In the genomic region with DNA sequence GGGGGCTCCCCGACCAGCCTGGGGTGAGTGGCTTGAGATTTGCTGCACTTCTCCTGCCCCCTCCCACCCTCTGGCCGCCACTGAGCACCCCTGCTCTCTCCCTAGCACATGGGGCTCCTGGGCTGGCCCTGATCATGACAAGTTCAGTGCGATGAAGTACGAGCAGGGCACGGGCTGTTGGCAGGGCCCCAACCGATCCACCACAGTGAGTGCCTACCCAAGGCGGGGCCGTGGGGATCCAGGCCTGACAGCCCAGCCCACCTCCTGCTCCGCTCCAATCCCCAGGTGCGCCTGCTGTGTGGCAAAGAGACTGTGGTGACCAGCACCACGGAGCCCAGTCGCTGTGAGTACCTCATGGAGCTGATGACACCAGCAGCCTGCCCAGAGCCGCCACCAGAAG, we compare ENCODE assay signal across 20 mouse cellular contexts. TPM values are rescaled to one million over a fixed set of nuclear protein-coding genes. Genes with fewer than 3 reads are reported as not detected.
DNase-seq lines count a peak whose midpoint lies in the region; ATAC-seq and TF ChIP-seq lines count a peak whose summit lies in the region.
"Had no signal": no experiment of that assay in that cellular context is flagged by ENCODE, and none has a peak within 500 bp of the region (broad histone marks: within the 10 kb centered on the region; RNA-seq: fewer than 3 reads in every experiment).

No protein-coding gene starts in this region.

- TF ChIP-seq CTCF in forebrain, postnatal 0 days (IDR thresholded peaks at IDR 0.05; ENCODE audit: low read depth) = no peak
- TF ChIP-seq CTCF in intestine, postnatal 0 days (IDR thresholded peaks at IDR 0.05; ENCODE audit: low read depth) = no peak

- H3K36me3 ChIP-seq in forebrain, postnatal 0 days (ENCODE audit: insufficient read depth) = peaks cover 80% of the 10 kb centered on the region
- peaks cover 38% of the 10 kb centered on the region for H3K36me3 ChIP-seq in forebrain, embryonic 11.5 days (ENCODE audit: control insufficient read depth, insufficient read depth, low read length)
- peaks cover 66% of the 10 kb centered on the region for H3K36me3 ChIP-seq in intestine, postnatal 0 days (ENCODE audit: control insufficient read depth, insufficient read depth)

- peak; percentile 55 for DNase-seq in cerebellum, adult 11-12 months
- no peak for DNase-seq in cerebellum, postnatal 36 days
- DNase-seq in forebrain, postnatal 0 days = no peak
- no peak for DNase-seq in forebrain, embryonic 11.5 days (ENCODE audit: low spot score)
- peak; percentile 48 for DNase-seq in right cerebral cortex, postnatal 4 days
- no peak for DNase-seq in right cerebral cortex, postnatal 25 days
- no peak for DNase-seq in gastrocnemius, postnatal 14 days
- DNase-seq: adrenal gland, postnatal 10 days; gastrocnemius, postnatal 25 days; kidney, adult 11 months; lung, adult 2 months; right cerebral cortex, adult 18-20 months; thymus, adult 2 months had no signal

- H3K4me2 ChIP-seq in forebrain, postnatal 0 days (ENCODE audit: low read depth) = no peak overlapping the region
- no peak overlapping the region for H3K4me2 ChIP-seq in forebrain, embryonic 11.5 days (ENCODE audit: low read depth, low read length, severe bottlenecking)
- H3K4me2 ChIP-seq in intestine, postnatal 0 days (replicated peaks; ENCODE audit: low read depth) = no peak overlapping the region
- H3K4me2 ChIP-seq: embryonic facial prominence, embryonic 13.5 days; limb, embryonic 12.5 days; liver, embryonic 12.5 days had no signal

- H3K9me3 ChIP-seq in forebrain, postnatal 0 days (ENCODE audit: low read length) = no peaks in the 10 kb centered on the region
- no peaks in the 10 kb centered on the region for H3K9me3 ChIP-seq in forebrain, embryonic 11.5 days (ENCODE audit: control insufficient read depth, low read length)
- no peaks in the 10 kb centered on the region for H3K9me3 ChIP-seq in intestine, postnatal 0 days (ENCODE audit: control insufficient read depth)
- H3K9me3 ChIP-seq: embryonic facial prominence, embryonic 13.5 days; limb, embryonic 12.5 days; liver, embryonic 12.5 days; megakaryocyte, embryonic 14.5 days had no signal

- no peak overlapping the region for H3K9ac ChIP-seq in forebrain, postnatal 0 days
- no peak overlapping the region for H3K9ac ChIP-seq in forebrain, embryonic 11.5 days (ENCODE audit: low read length)
- H3K9ac ChIP-seq in intestine, postnatal 0 days (ENCODE audit: low read depth, low read length) = no peak overlapping the region
- H3K9ac ChIP-seq: embryonic facial prominence, embryonic 13.5 days; limb, embryonic 12.5 days; liver, embryonic 12.5 days had no signal

- H3K4me1 ChIP-seq in forebrain, postnatal 0 days (ENCODE audit: insufficient read depth) = no peaks in the 10 kb centered on the region
- 0 out of 2 replicates have a peak, but pooled peaks cover 4% of the 10 kb centered on the region for H3K4me1 ChIP-seq in forebrain, embryonic 11.5 days (replicated peaks; ENCODE audit: control insufficient read depth, insufficient read depth, low read length)
- H3K4me1 ChIP-seq in intestine, postnatal 0 days (replicated peaks; ENCODE audit: control insufficient read depth, insufficient read depth, low read length) = no peaks in the 10 kb centered on the region
- H3K4me1 ChIP-seq: limb, embryonic 12.5 days; liver, embryonic 12.5 days had no signal

- intact Hi-C loops in gastrocnemius, postnatal 14 days (cut with DNase I; ENCODE audit: low total_unique reads) = no loop called here

- H3K4me3 ChIP-seq in forebrain, postnatal 0 days (ENCODE audit: low read depth, low read length) = no peak overlapping the region
- H3K4me3 ChIP-seq in forebrain, embryonic 11.5 days (ENCODE audit: low read depth, low read length) = no peak overlapping the region
- H3K4me3 ChIP-seq in intestine, postnatal 0 days (ENCODE audit: low read depth, low read length) = no peak overlapping the region
- H3K4me3 ChIP-seq: embryonic facial prominence, embryonic 13.5 days; limb, embryonic 12.5 days; liver, embryonic 12.5 days; megakaryocyte, embryonic 14.5 days had no signal

- H3K27me3 ChIP-seq in forebrain, postnatal 0 days (ENCODE audit: insufficient read depth, low read length) = no peaks in the 10 kb centered on the region
- H3K27me3 ChIP-seq in forebrain, embryonic 11.5 days (ENCODE audit: control insufficient read depth, insufficient read depth, low read length) = no peaks in the 10 kb centered on the region
- H3K27me3 ChIP-seq in intestine, postnatal 0 days (replicated peaks; ENCODE audit: control insufficient read depth, insufficient read depth, low read length) = no peaks in the 10 kb centered on the region
- H3K27me3 ChIP-seq: embryonic facial prominence, embryonic 13.5 days; limb, embryonic 12.5 days; liver, embryonic 12.5 days; megakaryocyte, embryonic 14.5 days; Patski had no signal

- peak; percentile 7; the same call in 1 of the 2 replicates for ATAC-seq in forebrain, postnatal 0 days
- ATAC-seq in forebrain, embryonic 11.5 days (replicated peaks; ENCODE audit: low FRiP score) = no peak; the same call in 1 of the 2 replicates
- ATAC-seq in intestine, postnatal 0 days = no peak
- ATAC-seq: liver, embryonic 12.5 days; Patski had no signal

- WGBS in forebrain, postnatal 0 days = 86% methylated on average over 13 of the region's 13 CpGs
- 94% methylated on average over 13 of the region's 13 CpGs for WGBS in forebrain, embryonic 11.5 days
- 92% methylated on average over 13 of the region's 13 CpGs for WGBS in intestine, postnatal 0 days

- H3K27ac ChIP-seq in forebrain, postnatal 0 days (ENCODE audit: low read depth, low read length) = no peak overlapping the region
- H3K27ac ChIP-seq in forebrain, embryonic 11.5 days (ENCODE audit: low read depth, low read length) = no peak overlapping the region
- no peak overlapping the region for H3K27ac ChIP-seq in intestine, postnatal 0 days (ENCODE audit: low read depth, low read length)
- H3K27ac ChIP-seq: embryonic facial prominence, embryonic 13.5 days; limb, embryonic 12.5 days; liver, embryonic 12.5 days had no signal

RNA-seq across cellular contexts. Expression of a gene that starts 10.1 kb away (rescaled TPM):
- total RNA-seq in forebrain, postnatal 0 days (2014; rRNA removed) = 83.2 and 86.5 TPM in 2 replicates
- 48.9 and 67.4 TPM in 2 replicates for polyA plus RNA-seq in forebrain, postnatal 0 days (2015; fragmentation: Nextera tagmentation; extraction: Ambion mirVana)
- polyA plus RNA-seq in forebrain, embryonic 11.5 days (2014; fragmentation: Nextera tagmentation; extraction: Ambion mirVana) = 86.9 and 94.3 TPM in 2 replicates
- 10 to 100 TPM; 28.6 to 29.8 TPM for total RNA-seq in gastrocnemius, postnatal 14 days (2021)
- 98.6 and 104 TPM in 2 replicates for polyA plus RNA-seq in intestine, postnatal 0 days (2015; fragmentation: Nextera tagmentation; extraction: Ambion mirVana)

RNA-seq across cellular contexts. Expression of a gene that starts 10.3 kb away (rescaled TPM):
- total RNA-seq in forebrain, postnatal 0 days (2014; rRNA removed) = 5.7 and 6.0 TPM in 2 replicates
- 5.5 and 6.4 TPM in 2 replicates for polyA plus RNA-seq in forebrain, postnatal 0 days (2015; fragmentation: Nextera tagmentation; extraction: Ambion mirVana)
- polyA plus RNA-seq in forebrain, embryonic 11.5 days (2014; fragmentation: Nextera tagmentation; extraction: Ambion mirVana) = 4.2 and 6.9 TPM in 2 replicates
- not detected for total RNA-seq in gastrocnemius, postnatal 14 days (2021)
- polyA plus RNA-seq in intestine, postnatal 0 days (2015; fragmentation: Nextera tagmentation; extraction: Ambion mirVana) = 0.22 and 0.35 TPM in 2 replicates
- total RNA-seq: gastrocnemius, postnatal 25 days; hematopoietic stem cell, adult 5-6 weeks had no signal

RNA-seq across cellular contexts. Expression of a gene that starts 23.5 kb away (rescaled TPM):
- total RNA-seq in forebrain, postnatal 0 days (2014; rRNA removed) = 0.24 and 2.1 TPM in 2 replicates
- 1.0 and 1.2 TPM in 2 replicates for polyA plus RNA-seq in forebrain, postnatal 0 days (2015; fragmentation: Nextera tagmentation; extraction: Ambion mirVana)
- 1.1 and 3.4 TPM in 2 replicates for polyA plus RNA-seq in forebrain, embryonic 11.5 days (2014; fragmentation: Nextera tagmentation; extraction: Ambion mirVana)
- total RNA-seq in gastrocnemius, postnatal 14 days (2021) = under 1 TPM; 0.18 to 0.21 TPM
- 2.1 and 2.5 TPM in 2 replicates for polyA plus RNA-seq in intestine, postnatal 0 days (2015; fragmentation: Nextera tagmentation; extraction: Ambion mirVana)
- total RNA-seq: hematopoietic stem cell, adult 5-6 weeks had no signal

RNA-seq across cellular contexts. Expression of a gene that starts 39.1 kb away (rescaled TPM):
- total RNA-seq in forebrain, postnatal 0 days (2014; rRNA removed) = 159 and 191 TPM in 2 replicates
- 51.3 and 74.7 TPM in 2 replicates for polyA plus RNA-seq in forebrain, postnatal 0 days (2015; fragmentation: Nextera tagmentation; extraction: Ambion mirVana)
- 53.5 and 60.0 TPM in 2 replicates for polyA plus RNA-seq in forebrain, embryonic 11.5 days (2014; fragmentation: Nextera tagmentation; extraction: Ambion mirVana)
- under 1 TPM; 0.14 to 0.73 TPM for total RNA-seq in gastrocnemius, postnatal 14 days (2021)
- 0.78 and 0.99 TPM in 2 replicates for polyA plus RNA-seq in intestine, postnatal 0 days (2015; fragmentation: Nextera tagmentation; extraction: Ambion mirVana)
- total RNA-seq: hematopoietic stem cell, adult 5-6 weeks had no signal

RNA-seq across cellular contexts. Expression of a gene that starts 49.4 kb away (rescaled TPM):
- total RNA-seq in forebrain, postnatal 0 days (2014; rRNA removed) = 0.24 and 1.0 TPM in 2 replicates
- polyA plus RNA-seq in forebrain, postnatal 0 days (2015; fragmentation: Nextera tagmentation; extraction: Ambion mirVana) = 2.2 and 2.4 TPM in 2 replicates
- polyA plus RNA-seq in forebrain, embryonic 11.5 days (2014; fragmentation: Nextera tagmentation; extraction: Ambion mirVana) = 6.7 and 7.0 TPM in 2 replicates
- total RNA-seq in gastrocnemius, postnatal 14 days (2021) = 1 to 10 TPM; 1.3 to 2.2 TPM
- 3.2 and 3.8 TPM in 2 replicates for polyA plus RNA-seq in intestine, postnatal 0 days (2015; fragmentation: Nextera tagmentation; extraction: Ambion mirVana)

Comparison
In these comparisons a context has a peak if more than half of its experiments do, and no peak if none do; other contexts are left out.
1. DNase-seq: peak in cerebellum, adult 11-12 months (single experiment) and right cerebral cortex, postnatal 4 days (single experiment); none in cerebellum, postnatal 36 days (0 of 2), forebrain, postnatal 0 days (single experiment), forebrain, embryonic 11.5 days (single experiment), right cerebral cortex, postnatal 25 days (single experiment) and gastrocnemius, postnatal 14 days (single experiment).